Mouse (Mus musculus): ENCODE measurements around the gene Mafg. TPM values are rescaled to one million over a fixed set of nuclear protein-coding genes. Genes with fewer than 3 reads are reported as not detected.

Gene Mafg
- polyA plus RNA-seq, 1 experiment from 2014 or later = 28.2 TPM

GRCm38 (mm10) chr11:120625152-120625775 lies 8.1 kb downstream of the Mafg start, which contains the start of gene Sirt7:
TSS of gene Sirt7 (minus strand) at chr11:120625240.
- DNase-seq (ENCODE audit: low spot score) = no peak
- 11% methylated on average over 5 of the region's 5 CpGs for WGBS

DNA sequence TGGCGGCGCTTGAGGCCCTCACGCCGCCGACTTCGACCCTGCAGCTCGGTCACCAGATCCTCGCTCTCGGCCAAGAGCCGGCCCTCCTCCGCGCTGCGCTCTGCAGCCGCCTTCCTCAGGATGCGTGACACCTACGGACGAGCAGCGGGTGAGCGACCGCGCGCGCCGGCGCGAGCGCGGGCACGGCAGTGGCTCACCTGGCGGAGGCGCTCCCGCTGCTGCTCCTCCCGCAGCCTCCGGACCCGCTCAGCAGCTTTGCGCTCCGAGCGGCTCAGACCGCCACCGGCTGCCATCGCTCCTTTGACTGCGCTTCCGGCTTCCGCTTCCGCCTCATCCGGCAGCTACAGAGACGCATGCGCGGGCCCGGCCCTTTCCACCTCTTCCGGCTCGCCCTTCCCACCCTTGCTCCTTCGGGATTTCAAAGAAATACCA lies 8.7 kb downstream of the Mafg start:
- Histone ChIP-seq H3K27ac (peak overlapping the region; percentile 89), H3K4me1 (peaks cover 38% of the 10 kb centered on the region), H3K9me3 (no peaks in the 10 kb centered on the region), H3K27me3 (ENCODE audit: insufficient read depth, poor library complexity, severe bottlenecking) (no peaks in the 10 kb centered on the region), H3K36me3 (peaks cover 62% of the 10 kb centered on the region), H3K4me3 (peak overlapping the region; percentile 99)
- 0% methylated on average over 53 of the region's 53 CpGs for WGBS
- peak; percentile 95 for DNase-seq (ENCODE audit: low spot score)

More at GRCm38 (mm10) chr11:120625152-120625775, 8.1 kb downstream of the Mafg start, which contains the start of gene Sirt7:
- Histone ChIP-seq H3K4me3 (peak within 1 kb of the TSS; percentile 99), H3K27ac (peak within 1 kb of the TSS; percentile 89), H3K27me3 (ENCODE audit: insufficient read depth, poor library complexity, severe bottlenecking) (no peaks in the 10 kb centered on the region), H3K4me1 (peaks cover 44% of the 10 kb centered on the region), H3K36me3 (peaks cover 56% of the 10 kb centered on the region), H3K9me3 (no peaks in the 10 kb centered on the region)

- WGBS = 12% methylated on average over 30 of the region's 30 CpGs
- peak overlapping the region; percentile 89 for H3K27ac ChIP-seq
- H3K4me3 ChIP-seq = peak overlapping the region; percentile 99
- H3K36me3 ChIP-seq = peaks cover 59% of the 10 kb centered on the region
- peak; percentile 92 for DNase-seq (ENCODE audit: low spot score)
- H3K4me1 ChIP-seq = peaks cover 33% of the 10 kb centered on the region
- H3K9me3 ChIP-seq = no peaks in the 10 kb centered on the region
- no peaks in the 10 kb centered on the region for H3K27me3 ChIP-seq (ENCODE audit: insufficient read depth, poor library complexity, severe bottlenecking)
Measured at GRCm38 (mm10) chr11:120623961-120624679, 9.3 kb downstream of the Mafg start.

DNA sequence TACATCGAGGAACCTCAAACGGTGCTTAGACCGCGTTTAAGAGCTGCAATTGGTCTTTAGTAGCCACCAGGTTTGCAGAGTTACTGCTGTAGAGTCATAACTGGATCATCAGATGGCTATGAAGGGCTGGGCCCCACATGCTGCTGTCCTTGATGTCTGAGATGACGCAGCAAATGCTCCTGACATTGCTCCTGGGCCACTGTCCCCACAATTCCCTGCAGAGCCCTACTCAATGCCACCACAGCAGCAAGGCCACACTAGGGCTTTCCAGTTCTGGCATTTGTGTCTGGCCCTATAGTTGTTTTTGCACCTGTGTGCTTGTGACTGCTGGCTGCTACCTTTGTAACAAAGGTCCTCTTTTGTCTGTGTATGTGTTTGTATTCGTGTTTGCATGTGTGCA lies 10.6 kb downstream of the Mafg start:
- Histone ChIP-seq H3K4me3 (no peak overlapping the region), H3K27me3 (ENCODE audit: insufficient read depth, poor library complexity, severe bottlenecking) (no peaks in the 10 kb centered on the region), H3K9me3 (no peaks in the 10 kb centered on the region), H3K36me3 (peaks cover 65% of the 10 kb centered on the region), H3K4me1 (peaks cover 31% of the 10 kb centered on the region), H3K27ac (no peak overlapping the region)
- DNase-seq (ENCODE audit: low spot score) = no peak
- 91% methylated on average over 6 of the region's 6 CpGs for WGBS

GRCm38 (mm10) chr11:120620195-120620594 lies 13.2 kb downstream of the Mafg start:
- DNase-seq (ENCODE audit: low spot score) = no peak
- Histone ChIP-seq H3K27me3 (ENCODE audit: insufficient read depth, poor library complexity, severe bottlenecking) (no peaks in the 10 kb centered on the region), H3K27ac (no peak overlapping the region; the same call in 1 of the 2 replicates), H3K4me3 (no peak overlapping the region), H3K36me3 (peaks cover 60% of the 10 kb centered on the region), H3K9me3 (no peaks in the 10 kb centered on the region), H3K4me1 (peaks cover 37% of the 10 kb centered on the region)
- WGBS = 90% methylated on average over 14 of the region's 14 CpGs

- no peak for DNase-seq (ENCODE audit: low spot score)
- Histone ChIP-seq H3K4me1 (peaks cover 27% of the 10 kb centered on the region), H3K36me3 (peaks cover 71% of the 10 kb centered on the region), H3K4me3 (peak overlapping the region; percentile 79; the same call in 1 of the 2 replicates), H3K9me3 (no peaks in the 10 kb centered on the region), H3K27me3 (ENCODE audit: insufficient read depth, poor library complexity, severe bottlenecking) (no peaks in the 10 kb centered on the region), H3K27ac (peak overlapping the region; percentile 89)
- 90% methylated on average over 25 of the region's 25 CpGs for WGBS
Measured at GRCm38 (mm10) chr11:120618619-120619535, 14.5 kb downstream of the Mafg start.

DNA sequence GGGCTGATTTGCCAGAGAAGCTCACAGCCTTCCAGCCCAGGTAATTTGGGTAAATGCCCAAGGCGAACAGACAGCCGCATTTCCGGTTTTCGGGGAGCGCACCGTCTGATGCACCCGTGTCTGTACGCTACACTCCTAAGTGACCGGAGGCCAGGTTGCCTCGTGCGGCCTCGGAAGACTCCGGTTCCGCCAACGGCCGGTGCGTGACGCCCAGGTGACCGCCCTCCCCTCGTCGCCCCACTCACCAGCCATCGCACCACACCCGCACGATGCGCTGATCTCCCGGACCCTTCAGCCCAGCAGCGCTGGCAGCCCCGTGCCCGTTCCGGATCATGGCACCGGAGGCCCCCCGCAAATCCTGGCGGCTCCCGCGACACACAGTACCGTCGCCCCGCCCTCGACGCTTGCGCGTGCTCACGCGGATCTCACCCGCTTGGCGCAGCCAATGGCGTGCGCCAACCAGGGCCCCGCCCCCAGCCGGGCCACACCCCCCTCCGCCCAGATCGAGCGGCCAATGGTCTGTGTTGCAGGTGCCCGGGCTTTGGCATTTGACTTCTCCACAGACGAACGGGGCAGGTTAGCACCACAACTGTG lies 15.8 kb downstream of the Mafg start, which contains the start of gene Pcyt2:
Gene Pcyt2, minus strand, starts transcription at position 418 of the 594 bp plus-strand sequence.
- H3K36me3 ChIP-seq = peaks cover 75% of the 10 kb centered on the region
- peak; percentile 96 for DNase-seq (ENCODE audit: low spot score)
- no peaks in the 10 kb centered on the region for H3K9me3 ChIP-seq
- H3K4me1 ChIP-seq = peaks cover 20% of the 10 kb centered on the region
- no peaks in the 10 kb centered on the region for H3K27me3 ChIP-seq (ENCODE audit: insufficient read depth, poor library complexity, severe bottlenecking)
- WGBS = under 1% methylated on average over 56 of the region's 56 CpGs
- H3K4me3 ChIP-seq = peak within 1 kb of the TSS; percentile 79
- H3K27ac ChIP-seq = peak within 1 kb of the TSS; percentile 89

GRCm38 (mm10) chr11:120616617-120617294 lies 16.6 kb downstream of the Mafg start:
- Histone ChIP-seq H3K36me3 (peaks cover 77% of the 10 kb centered on the region), H3K4me3 (peak overlapping the region; percentile 79), H3K9me3 (no peaks in the 10 kb centered on the region), H3K27ac (peak overlapping the region; percentile 89), H3K27me3 (ENCODE audit: insufficient read depth, poor library complexity, severe bottlenecking) (no peaks in the 10 kb centered on the region), H3K4me1 (peaks cover 20% of the 10 kb centered on the region)
- DNase-seq (ENCODE audit: low spot score) = no peak
- WGBS = 35% methylated on average over 4 of the region's 4 CpGs

DNA sequence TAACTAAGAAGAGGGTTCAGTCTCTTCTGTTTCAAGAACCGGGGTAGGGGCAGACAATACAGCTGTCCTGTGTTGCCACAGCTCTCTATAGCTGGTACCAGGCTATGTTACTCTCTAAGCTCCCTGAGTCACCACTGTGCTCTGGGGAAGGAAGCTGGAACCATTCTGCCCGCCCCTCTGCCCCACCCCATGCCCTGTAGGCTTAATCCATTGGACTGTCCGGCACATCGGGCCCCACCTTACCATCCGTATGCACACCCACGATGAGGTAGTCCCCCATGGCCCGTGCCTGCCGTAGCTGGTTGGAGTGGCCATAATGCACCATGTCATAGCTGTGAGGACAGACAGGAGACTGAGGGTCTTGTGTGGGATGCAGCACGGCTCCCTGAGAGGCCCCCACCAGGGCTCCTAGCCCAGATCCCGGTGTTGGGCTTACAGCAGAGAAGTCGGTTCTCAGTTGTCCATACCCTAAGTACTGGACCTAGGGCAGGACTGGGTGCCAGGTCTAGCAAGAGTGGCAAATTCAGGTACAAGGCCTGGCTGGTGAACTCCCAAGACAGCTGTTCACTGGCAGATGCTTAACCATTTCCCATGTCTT lies 17.7 kb downstream of the Mafg start:
- Histone ChIP-seq H3K36me3 (peaks cover 77% of the 10 kb centered on the region), H3K4me3 (0 out of 2 replicates have a peak overlapping the region, but pooled peaks have one; percentile 9), H3K27me3 (ENCODE audit: insufficient read depth, poor library complexity, severe bottlenecking) (no peaks in the 10 kb centered on the region; the same call in 1 of the 2 replicates), H3K9me3 (no peaks in the 10 kb centered on the region), H3K4me1 (peaks cover 20% of the 10 kb centered on the region), H3K27ac (no peak overlapping the region)
- no peak for DNase-seq (ENCODE audit: low spot score)
- WGBS = 89% methylated on average over 11 of the region's 11 CpGs

GRCm38 (mm10) chr11:120615167-120615566 lies 18.2 kb downstream of the Mafg start:
- no peak overlapping the region for H3K27ac ChIP-seq
- WGBS = 86% methylated on average over 6 of the region's 6 CpGs
- DNase-seq (ENCODE audit: low spot score) = no peak
- H3K36me3 ChIP-seq = peaks cover 77% of the 10 kb centered on the region
- peaks cover 20% of the 10 kb centered on the region for H3K4me1 ChIP-seq
- H3K9me3 ChIP-seq = no peaks in the 10 kb centered on the region
- H3K4me3 ChIP-seq = no peak overlapping the region
- H3K27me3 ChIP-seq (ENCODE audit: insufficient read depth, poor library complexity, severe bottlenecking) = no peaks in the 10 kb centered on the region; the same call in 1 of the 2 replicates

GRCm38 (mm10) chr11:120613976-120614375 lies 19.4 kb downstream of the Mafg start:
- H3K9me3 ChIP-seq = no peaks in the 10 kb centered on the region
- no peak overlapping the region for H3K27ac ChIP-seq
- 89% methylated on average over 8 of the region's 8 CpGs for WGBS
- H3K4me1 ChIP-seq = peaks cover 30% of the 10 kb centered on the region
- peaks cover 10% of the 10 kb centered on the region for H3K27me3 ChIP-seq (ENCODE audit: insufficient read depth, poor library complexity, severe bottlenecking)
- H3K4me3 ChIP-seq = no peak overlapping the region
- peaks cover 78% of the 10 kb centered on the region for H3K36me3 ChIP-seq
- DNase-seq (ENCODE audit: low spot score) = no peak

Data from heart, embryonic 10.5 days (tissue).